Mouse (Mus musculus): ENCODE data around the gene Pdzrn3. TPM values are rescaled to one million over a fixed set of nuclear protein-coding genes. Genes with fewer than 3 reads are reported as not detected.

Pdzrn3 gene
- polyA plus RNA-seq, 1 experiment from 2014 or later = 13.2 TPM

DNA sequence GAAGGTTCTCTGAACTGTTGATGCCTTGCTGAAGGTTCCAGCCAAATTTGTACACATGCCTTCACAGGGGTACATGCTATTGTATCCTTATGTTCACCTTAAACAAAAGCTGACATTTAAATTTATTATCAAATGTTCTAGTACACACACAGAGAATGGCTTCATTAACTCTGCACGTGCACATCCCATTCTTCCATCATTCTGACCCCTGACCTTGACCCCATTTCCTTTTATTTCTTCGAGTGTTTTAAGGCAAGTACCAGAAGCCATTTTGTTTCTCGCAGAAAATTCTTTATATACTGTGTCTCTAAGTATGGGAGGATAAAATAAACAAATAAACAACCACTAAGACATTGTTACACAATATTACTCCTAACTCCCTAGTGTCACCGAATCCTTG is 123.0 kb downstream of the Pdzrn3 start:
- H3K27ac ChIP-seq = no peak overlapping the region
- no peak overlapping the region for H3K4me3 ChIP-seq
- no peak for DNase-seq (ENCODE audit: low spot score)
- peaks cover 56% of the 10 kb centered on the region for H3K4me1 ChIP-seq (replicated peaks)
- H3K9me3 ChIP-seq = no peaks in the 10 kb centered on the region
- H3K27me3 ChIP-seq (ENCODE audit: insufficient read depth, poor library complexity, severe bottlenecking) = peaks cover 11% of the 10 kb centered on the region; the same call in 1 of the 2 replicates
- WGBS = 34% methylated on average over 4 of the region's 4 CpGs
- H3K36me3 ChIP-seq = no peaks in the 10 kb centered on the region

DNA sequence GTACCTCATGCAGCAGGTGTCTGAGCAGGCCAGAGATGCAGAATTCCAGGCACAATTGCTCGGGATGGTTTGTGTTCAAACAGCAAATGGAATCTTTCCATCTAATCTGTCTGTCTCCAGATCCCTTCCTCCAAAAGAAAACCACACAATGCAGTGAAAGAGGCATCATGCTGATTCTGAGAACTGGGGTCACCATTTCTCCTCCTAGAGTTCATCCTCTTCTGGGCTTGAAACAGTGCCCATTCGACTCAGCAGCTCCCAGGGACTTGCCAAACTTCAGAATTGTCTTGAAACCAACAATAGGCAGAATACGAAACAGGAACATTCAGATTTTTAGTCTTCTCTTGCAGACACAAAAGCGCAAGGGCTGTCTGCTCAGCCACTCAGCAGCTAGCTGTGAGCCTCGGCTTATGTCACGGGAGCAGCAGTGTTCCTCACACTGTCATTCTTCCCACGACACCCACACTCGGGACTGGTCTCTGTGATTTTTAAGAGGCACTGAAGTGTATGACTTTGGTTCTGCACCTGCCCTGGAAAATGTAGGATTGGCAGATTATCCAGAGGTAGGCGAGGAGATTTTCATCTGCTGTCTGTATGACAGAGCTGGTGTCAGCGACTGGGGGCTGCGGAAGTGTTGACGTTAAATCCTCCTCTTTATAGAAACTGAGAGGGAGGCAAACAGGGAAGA is 125.6 kb downstream of the Pdzrn3 start:
- H3K27ac ChIP-seq = peak overlapping the region; percentile 56
- peaks cover 61% of the 10 kb centered on the region for H3K4me1 ChIP-seq (replicated peaks)
- peaks cover 11% of the 10 kb centered on the region; the same call in 1 of the 2 replicates for H3K27me3 ChIP-seq (ENCODE audit: insufficient read depth, poor library complexity, severe bottlenecking)
- 32% methylated on average over 12 of the region's 12 CpGs for WGBS
- DNase-seq (ENCODE audit: low spot score) = no peak
- no peak overlapping the region for H3K4me3 ChIP-seq
- no peaks in the 10 kb centered on the region for H3K36me3 ChIP-seq
- H3K9me3 ChIP-seq = no peaks in the 10 kb centered on the region

- 42% methylated on average over 5 of the region's 5 CpGs for WGBS
- H3K9me3 ChIP-seq = no peaks in the 10 kb centered on the region
- H3K4me1 ChIP-seq (replicated peaks) = peaks cover 61% of the 10 kb centered on the region
- DNase-seq (ENCODE audit: low spot score) = no peak
- peaks cover 11% of the 10 kb centered on the region; the same call in 1 of the 2 replicates for H3K27me3 ChIP-seq (ENCODE audit: insufficient read depth, poor library complexity, severe bottlenecking)
- H3K36me3 ChIP-seq = no peaks in the 10 kb centered on the region
- H3K4me3 ChIP-seq = no peak overlapping the region
- H3K27ac ChIP-seq = peak overlapping the region; percentile 69
These were observed 126.5 kb downstream of the Pdzrn3 start for GRCm38 (mm10) chr6:101251160-101251559.

- DNase-seq (ENCODE audit: low spot score) = no peak
- Histone ChIP-seq H3K27me3 (ENCODE audit: insufficient read depth, poor library complexity, severe bottlenecking) (peaks cover 10% of the 10 kb centered on the region), H3K27ac (no peak overlapping the region), H3K4me3 (no peak overlapping the region), H3K4me1 (replicated peaks) (peaks cover 20% of the 10 kb centered on the region), H3K9me3 (no peaks in the 10 kb centered on the region), H3K36me3 (no peaks in the 10 kb centered on the region)
- WGBS = 79% methylated on average over 4 of the region's 4 CpGs
These were observed 131.6 kb downstream of the Pdzrn3 start for GRCm38 (mm10) chr6:101246137-101246536.

DNA sequence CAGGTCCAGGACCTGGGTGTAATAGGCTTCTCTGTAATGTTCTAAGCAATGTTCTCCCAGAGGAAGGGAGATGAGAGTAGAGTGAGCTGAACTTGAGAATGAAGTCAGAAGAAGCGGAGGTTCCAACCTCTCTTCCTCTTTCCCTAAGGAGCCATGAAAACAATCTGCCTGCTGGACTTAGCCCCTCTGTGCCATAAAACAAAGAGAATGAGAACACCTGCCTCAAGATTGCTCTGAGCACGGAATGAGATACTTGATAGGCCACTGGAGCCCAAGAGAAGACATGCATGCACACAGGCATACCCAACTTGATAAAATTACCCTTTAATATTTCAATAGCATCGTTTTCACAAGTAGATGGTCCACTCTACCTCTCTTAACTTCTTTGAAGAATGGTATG is 133.3 kb downstream of the Pdzrn3 start:
- Histone ChIP-seq H3K27ac (no peak overlapping the region), H3K9me3 (no peaks in the 10 kb centered on the region), H3K4me1 (replicated peaks) (peaks cover 3% of the 10 kb centered on the region; the same call in 1 of the 2 replicates), H3K4me3 (no peak overlapping the region), H3K27me3 (ENCODE audit: insufficient read depth, poor library complexity, severe bottlenecking) (peaks cover 9% of the 10 kb centered on the region), H3K36me3 (no peaks in the 10 kb centered on the region)
- 90% methylated on average over 3 of the region's 3 CpGs for WGBS
- no peak for DNase-seq (ENCODE audit: low spot score)

GRCm38 (mm10) chr6:101243189-101243815 is 134.4 kb downstream of the Pdzrn3 start:
- H3K9me3 ChIP-seq = no peaks in the 10 kb centered on the region
- no peak for DNase-seq (ENCODE audit: low spot score)
- no peak overlapping the region for H3K4me3 ChIP-seq
- 90% methylated on average over 7 of the region's 7 CpGs for WGBS
- H3K4me1 ChIP-seq (replicated peaks) = no peaks in the 10 kb centered on the region
- no peak overlapping the region for H3K27ac ChIP-seq
- peaks cover 11% of the 10 kb centered on the region for H3K27me3 ChIP-seq (ENCODE audit: insufficient read depth, poor library complexity, severe bottlenecking)
- H3K36me3 ChIP-seq = no peaks in the 10 kb centered on the region

GRCm38 (mm10) chr6:101236641-101237246 is 141.0 kb downstream of the Pdzrn3 start:
- peak; percentile 25 for DNase-seq (ENCODE audit: low spot score)
- WGBS = 24% methylated on average over 4 of the region's 5 CpGs
- H3K27me3 ChIP-seq (ENCODE audit: insufficient read depth, poor library complexity, severe bottlenecking) = peaks cover 9% of the 10 kb centered on the region
- H3K36me3 ChIP-seq = no peaks in the 10 kb centered on the region
- H3K27ac ChIP-seq = peak overlapping the region; percentile 59; the same call in 1 of the 2 replicates
- H3K9me3 ChIP-seq = no peaks in the 10 kb centered on the region
- H3K4me3 ChIP-seq = no peak overlapping the region
- H3K4me1 ChIP-seq (replicated peaks) = peaks cover 47% of the 10 kb centered on the region

- Histone ChIP-seq H3K27ac (peak overlapping the region; percentile 59; the same call in 1 of the 2 replicates), H3K9me3 (no peaks in the 10 kb centered on the region), H3K4me1 (replicated peaks) (peaks cover 47% of the 10 kb centered on the region), H3K27me3 (ENCODE audit: insufficient read depth, poor library complexity, severe bottlenecking) (peaks cover 9% of the 10 kb centered on the region), H3K4me3 (no peak overlapping the region), H3K36me3 (no peaks in the 10 kb centered on the region)
- no peak for DNase-seq (ENCODE audit: low spot score)
- 37% methylated on average over 7 of the region's 7 CpGs for WGBS
These were observed 141.5 kb downstream of the Pdzrn3 start for GRCm38 (mm10) chr6:101236230-101236629.

- Histone ChIP-seq H3K4me3 (no peak overlapping the region), H3K36me3 (no peaks in the 10 kb centered on the region), H3K27me3 (ENCODE audit: insufficient read depth, poor library complexity, severe bottlenecking) (peaks cover 6% of the 10 kb centered on the region), H3K4me1 (replicated peaks) (peaks cover 50% of the 10 kb centered on the region), H3K27ac (0 out of 2 replicates have a peak overlapping the region, but pooled peaks have one; percentile 35), H3K9me3 (no peaks in the 10 kb centered on the region)
- DNase-seq (ENCODE audit: low spot score) = no peak
- WGBS = 41% methylated on average over 10 of the region's 10 CpGs
These were observed 143.3 kb downstream of the Pdzrn3 start for GRCm38 (mm10) chr6:101234349-101234748.

DNA sequence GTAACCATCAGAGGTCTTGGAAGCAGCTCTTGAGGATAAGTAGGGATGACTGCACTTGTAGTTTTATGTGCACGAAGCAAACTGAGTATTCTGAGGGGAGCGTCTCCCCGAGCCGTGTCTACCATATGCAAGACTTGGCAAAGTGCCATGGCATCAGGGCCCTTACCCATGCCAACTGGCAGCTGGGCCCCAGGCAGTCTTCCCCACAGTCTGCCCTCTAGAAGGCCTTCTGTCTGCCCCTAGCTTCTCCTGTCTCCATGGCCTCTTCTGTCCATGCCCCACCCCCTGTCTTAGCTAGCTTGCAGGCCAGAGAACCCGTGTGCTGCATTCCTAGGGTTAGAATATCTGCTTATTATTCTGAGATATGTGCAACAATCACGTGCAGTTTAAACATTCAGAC is 144.0 kb downstream of the Pdzrn3 start:
- H3K4me1 ChIP-seq (replicated peaks) = peaks cover 56% of the 10 kb centered on the region
- no peaks in the 10 kb centered on the region for H3K9me3 ChIP-seq
- no peak overlapping the region for H3K4me3 ChIP-seq
- DNase-seq (ENCODE audit: low spot score) = no peak
- 83% methylated on average over 6 of the region's 6 CpGs for WGBS
- no peaks in the 10 kb centered on the region for H3K36me3 ChIP-seq
- H3K27me3 ChIP-seq (ENCODE audit: insufficient read depth, poor library complexity, severe bottlenecking) = peaks cover 6% of the 10 kb centered on the region
- H3K27ac ChIP-seq = peak overlapping the region; percentile 66; the same call in 1 of the 2 replicates

GRCm38 (mm10) chr6:101227294-101227855 is 150.3 kb downstream of the Pdzrn3 start:
- no peak overlapping the region for H3K4me3 ChIP-seq
- H3K27me3 ChIP-seq (ENCODE audit: insufficient read depth, poor library complexity, severe bottlenecking) = no peaks in the 10 kb centered on the region
- DNase-seq (ENCODE audit: low spot score) = no peak
- 42% methylated on average over 8 of the region's 8 CpGs for WGBS
- peaks cover 26% of the 10 kb centered on the region for H3K4me1 ChIP-seq (replicated peaks)
- H3K36me3 ChIP-seq = no peaks in the 10 kb centered on the region
- no peaks in the 10 kb centered on the region for H3K9me3 ChIP-seq
- no peak overlapping the region for H3K27ac ChIP-seq

DNA sequence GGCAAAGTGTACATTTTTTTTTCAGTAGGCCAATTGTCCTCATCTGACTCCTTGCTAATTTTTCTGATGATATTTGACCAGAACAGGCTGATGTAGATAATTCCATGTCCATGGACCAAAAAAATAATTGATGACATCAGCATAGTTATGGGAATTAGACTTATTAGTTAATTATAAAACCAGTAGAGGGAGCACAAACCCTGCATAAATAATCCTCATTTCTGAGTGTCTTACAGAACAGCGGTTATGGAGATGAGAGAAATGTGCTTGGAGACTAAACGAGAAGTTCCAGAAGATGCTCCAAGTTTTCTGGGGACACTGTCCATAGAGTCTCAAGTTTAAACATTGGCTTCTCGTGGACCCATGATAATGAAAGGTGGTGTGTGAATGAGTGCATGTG is 157.4 kb downstream of the Pdzrn3 start:
- 84% methylated on average over 3 of the region's 3 CpGs for WGBS
- Histone ChIP-seq H3K9me3 (no peaks in the 10 kb centered on the region), H3K4me3 (no peak overlapping the region), H3K4me1 (replicated peaks) (peaks cover 5% of the 10 kb centered on the region; the same call in 1 of the 2 replicates), H3K27ac (no peak overlapping the region), H3K27me3 (ENCODE audit: insufficient read depth, poor library complexity, severe bottlenecking) (no peaks in the 10 kb centered on the region), H3K36me3 (no peaks in the 10 kb centered on the region)
- no peak for DNase-seq (ENCODE audit: low spot score)

DNA sequence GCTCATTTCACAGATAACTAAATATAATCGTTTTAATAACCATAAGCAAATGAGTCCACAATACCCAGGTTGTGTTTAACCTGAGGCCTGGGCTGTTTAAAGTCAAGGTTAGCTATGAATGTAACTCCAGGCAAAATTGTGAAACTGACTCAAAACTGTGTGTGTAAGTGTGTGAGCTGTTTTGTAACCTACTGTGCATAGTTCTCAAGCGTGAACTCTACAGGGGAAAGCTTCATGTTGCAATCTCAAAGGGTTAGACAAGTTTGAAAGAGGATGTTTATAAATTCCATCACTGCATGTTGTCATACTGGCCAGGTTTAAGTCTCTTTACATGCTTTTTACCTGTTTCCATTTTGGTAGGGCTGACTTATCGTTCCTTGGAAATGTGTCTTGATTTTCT is 158.7 kb downstream of the Pdzrn3 start:
- Histone ChIP-seq H3K4me3 (no peak overlapping the region), H3K27me3 (ENCODE audit: insufficient read depth, poor library complexity, severe bottlenecking) (no peaks in the 10 kb centered on the region), H3K9me3 (no peaks in the 10 kb centered on the region), H3K36me3 (no peaks in the 10 kb centered on the region), H3K27ac (no peak overlapping the region), H3K4me1 (replicated peaks) (peaks cover 5% of the 10 kb centered on the region; the same call in 1 of the 2 replicates)
- 90% methylated on average over 3 of the region's 3 CpGs for WGBS
- no peak for DNase-seq (ENCODE audit: low spot score)
